Mouse (Mus musculus): ENCODE results near the gene Plcd3.

DNA sequence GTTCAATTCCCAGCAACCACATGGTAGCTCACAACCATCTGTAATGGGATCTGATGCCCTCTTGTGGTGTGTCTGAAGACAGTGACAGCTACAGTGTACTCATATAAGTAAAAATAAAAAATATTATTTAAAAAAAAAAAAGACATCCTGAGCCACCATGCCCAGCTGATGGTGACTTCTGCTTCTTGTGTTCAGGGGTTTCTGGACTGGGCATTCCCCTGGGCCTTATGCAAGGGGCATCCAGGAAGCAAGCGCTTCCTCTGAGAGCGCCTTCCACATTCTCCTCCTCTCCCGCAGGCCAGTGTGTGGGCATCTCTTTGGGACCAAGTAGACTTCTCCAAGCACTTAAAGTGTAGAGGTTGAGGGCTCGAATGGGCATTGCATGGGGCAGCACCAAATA, 44.9 kb upstream of the Plcd3 start:
- TF ChIP-seq POLR2A (IDR thresholded peaks at IDR 0.05; ENCODE audit: borderline replicate concordance, insufficient read depth, low read length) (no peak), CTCF (IDR thresholded peaks at IDR 0.05; ENCODE audit: borderline replicate concordance, insufficient read depth, low read depth, low read length) (no peak)
